Mouse (Mus musculus): ENCODE measurements around the gene Lsm4. TPM values are rescaled to one million over a fixed set of nuclear protein-coding genes. Genes with fewer than 3 reads are reported as not detected.

The Lsm4 gene
- 305 and 326 TPM in 2 replicates for polyA plus RNA-seq (2014; fragmentation: Nextera tagmentation; extraction: Ambion mirVana)

DNA sequence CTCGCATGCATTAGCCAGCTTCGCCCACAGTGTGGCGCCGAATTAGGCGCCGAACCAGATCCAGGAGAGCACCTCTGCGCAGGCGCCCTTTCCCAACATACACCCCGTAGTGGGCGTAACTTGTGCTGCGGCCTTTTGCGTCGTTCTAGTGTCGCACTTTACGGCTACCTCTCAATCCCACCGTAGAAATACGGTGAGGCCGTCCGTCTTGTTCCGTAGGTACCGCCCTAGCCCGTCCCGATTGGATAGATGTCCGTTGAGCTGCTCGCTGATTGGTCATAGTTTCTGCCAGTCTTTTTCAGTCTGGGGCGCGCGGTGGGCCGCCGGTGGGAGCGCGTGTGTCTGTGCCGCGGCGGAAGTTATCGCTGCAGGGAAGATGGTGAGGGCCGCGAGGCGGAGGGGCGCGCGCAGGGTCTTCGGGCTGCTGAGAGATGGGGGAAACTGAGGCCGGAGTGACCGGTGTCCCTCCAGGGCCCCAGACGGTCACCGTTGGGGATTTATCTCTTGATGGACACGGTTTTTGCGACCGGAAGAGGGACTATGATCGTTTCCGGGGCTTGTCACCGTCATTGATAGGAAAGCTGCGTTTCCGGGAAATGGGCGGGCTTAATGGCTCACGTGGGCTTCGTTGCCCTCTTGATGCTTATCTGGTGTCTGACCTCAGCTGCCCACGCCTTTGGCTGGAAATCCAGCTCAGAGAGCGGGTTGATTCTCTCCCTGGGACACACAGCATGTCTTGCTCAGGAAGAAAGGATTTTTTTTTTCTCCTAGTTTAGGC lies at the start of gene Lsm4:
Gene Lsm4 (plus strand): TSS at position 170 of the 778 bp plus-strand sequence.
- peak within 1 kb of the TSS; percentile 74 for H3K4me2 ChIP-seq
- under 1% methylated on average over 60 of the region's 60 CpGs for WGBS
- peak; percentile 100 for DNase-seq (ENCODE audit: low spot score, missing footprints)

DNA sequence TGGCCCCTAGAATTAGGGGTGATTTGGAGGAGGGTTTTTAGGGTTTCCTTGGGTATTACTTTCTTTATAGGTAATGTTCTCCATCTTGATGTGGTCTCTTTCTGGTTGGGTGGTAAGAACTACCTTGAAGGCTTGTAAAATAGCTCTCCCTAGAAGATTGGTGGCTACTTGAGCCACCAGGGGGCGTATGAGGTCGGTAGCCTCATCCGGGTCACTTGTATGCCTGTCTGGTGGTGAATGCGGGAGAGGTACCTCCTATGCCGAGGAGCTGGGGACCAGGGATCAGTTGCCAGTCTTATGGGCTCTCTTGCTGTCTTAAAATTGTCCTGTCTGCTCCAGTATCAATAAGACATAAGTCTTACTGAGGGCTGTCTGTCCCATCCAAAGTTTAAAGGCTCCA lies 47.9 kb upstream of the Lsm4 start:
- no peak for ATAC-seq (ENCODE audit: low FRiP score)
- no peak overlapping the region for H3K27ac ChIP-seq (ENCODE audit: low read depth, low read length)

More for the DNA sequence above, at the start of gene Lsm4:
- Histone ChIP-seq H3K9ac (ENCODE audit: low read length) (peak within 1 kb of the TSS; percentile 82), H3K4me1 (ENCODE audit: control insufficient read depth, insufficient read depth, low read length) (peaks cover 5% of the 10 kb centered on the region), H3K27me3 (ENCODE audit: control insufficient read depth, insufficient read depth, low read length) (no peaks in the 10 kb centered on the region), H3K27ac (ENCODE audit: low read depth, low read length) (peak within 1 kb of the TSS; percentile 87), H3K4me3 (ENCODE audit: low read depth, low read length) (peak within 1 kb of the TSS; percentile 67), H3K36me3 (ENCODE audit: control insufficient read depth, insufficient read depth, low read length) (no peaks in the 10 kb centered on the region; the same call in 1 of the 2 replicates), H3K9me3 (ENCODE audit: control insufficient read depth, low read length) (no peaks in the 10 kb centered on the region; the same call in 1 of the 2 replicates)
- peak; percentile 98 for ATAC-seq (ENCODE audit: low FRiP score)

DNA sequence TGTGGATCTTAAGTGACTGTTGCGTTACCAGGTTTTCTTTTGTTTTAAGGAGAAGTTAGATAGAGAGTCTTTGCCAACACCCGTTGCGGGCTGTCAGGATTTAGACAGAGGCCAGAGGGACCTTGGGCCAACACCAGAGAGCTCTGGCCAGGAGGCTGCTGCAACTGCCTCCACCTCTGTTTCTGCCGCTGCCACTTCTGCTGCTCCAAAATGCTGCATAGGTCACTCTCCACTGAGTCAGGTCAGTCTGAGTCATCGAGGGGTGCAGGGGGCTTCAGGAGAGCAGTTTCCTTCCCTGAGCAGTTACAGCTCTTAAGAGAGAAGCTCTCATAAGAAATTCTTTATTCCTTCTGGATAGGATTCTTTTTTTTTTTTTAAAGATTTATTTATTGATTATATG lies 46.0 kb upstream of the Lsm4 start:
- 86% methylated on average over 5 of the region's 5 CpGs for WGBS
- Histone ChIP-seq H3K27ac (ENCODE audit: low read depth, low read length) (no peak overlapping the region), H3K9ac (ENCODE audit: low read length) (no peak overlapping the region), H3K4me3 (ENCODE audit: low read depth, low read length) (no peak overlapping the region), H3K4me2 (no peak overlapping the region), H3K9me3 (ENCODE audit: control insufficient read depth, low read length) (no peaks in the 10 kb centered on the region), H3K27me3 (ENCODE audit: control insufficient read depth, insufficient read depth, low read length) (peaks cover 10% of the 10 kb centered on the region; the same call in 1 of the 2 replicates), H3K4me1 (ENCODE audit: control insufficient read depth, insufficient read depth, low read length) (peaks cover 12% of the 10 kb centered on the region; the same call in 1 of the 2 replicates), H3K36me3 (ENCODE audit: control insufficient read depth, insufficient read depth, low read length) (no peaks in the 10 kb centered on the region)
- ATAC-seq (ENCODE audit: low FRiP score) (no peak), DNase-seq (ENCODE audit: low spot score, missing footprints) (no peak)

More for the DNA sequence above, 47.9 kb upstream of the Lsm4 start:
- Histone ChIP-seq H3K9me3 (ENCODE audit: control insufficient read depth, low read length) (no peaks in the 10 kb centered on the region), H3K9ac (ENCODE audit: low read length) (no peak overlapping the region), H3K4me2 (no peak overlapping the region), H3K4me3 (ENCODE audit: low read depth, low read length) (no peak overlapping the region), H3K27me3 (ENCODE audit: control insufficient read depth, insufficient read depth, low read length) (no peaks in the 10 kb centered on the region), H3K36me3 (ENCODE audit: control insufficient read depth, insufficient read depth, low read length) (no peaks in the 10 kb centered on the region), H3K4me1 (ENCODE audit: control insufficient read depth, insufficient read depth, low read length) (peaks cover 9% of the 10 kb centered on the region; the same call in 1 of the 2 replicates)
- WGBS: 21% methylated on average over 5 of the region's 5 CpGs
- DNase-seq (ENCODE audit: low spot score, missing footprints): peak; percentile 90

DNA sequence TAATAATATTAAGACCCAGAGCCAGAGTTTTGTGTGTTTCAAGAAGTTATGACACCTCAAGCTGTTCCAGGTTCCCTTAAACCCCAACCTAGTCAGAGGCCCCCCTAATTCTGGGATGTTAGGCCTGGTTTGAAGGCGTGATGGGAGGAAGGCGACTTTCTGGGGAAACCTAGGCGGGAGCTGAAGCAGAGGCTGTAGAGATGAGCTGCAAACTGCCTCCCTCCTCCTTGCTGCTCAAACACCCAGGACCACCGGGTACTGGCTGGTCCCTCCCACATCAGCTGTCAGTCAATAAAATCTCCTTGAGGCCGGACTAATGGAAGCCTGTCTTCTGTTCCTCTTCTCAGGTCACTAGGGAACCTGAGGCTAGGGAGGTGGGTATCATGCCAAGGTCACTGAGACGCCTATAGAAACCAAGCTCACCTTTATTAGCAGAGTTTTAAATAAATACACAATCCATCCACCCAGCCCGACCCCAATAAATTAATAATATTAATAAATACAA lies 44.0 kb upstream of the Lsm4 start:
- Histone ChIP-seq H3K9me3 (ENCODE audit: control insufficient read depth, low read length) (no peaks in the 10 kb centered on the region), H3K27me3 (ENCODE audit: control insufficient read depth, insufficient read depth, low read length) (peaks cover 10% of the 10 kb centered on the region; the same call in 1 of the 2 replicates), H3K36me3 (ENCODE audit: control insufficient read depth, insufficient read depth, low read length) (no peaks in the 10 kb centered on the region), H3K4me2 (peak overlapping the region; percentile 52), H3K27ac (ENCODE audit: low read depth, low read length) (no peak overlapping the region), H3K4me1 (ENCODE audit: control insufficient read depth, insufficient read depth, low read length) (peaks cover 12% of the 10 kb centered on the region; the same call in 1 of the 2 replicates), H3K4me3 (ENCODE audit: low read depth, low read length) (peak overlapping the region; percentile 48), H3K9ac (ENCODE audit: low read length) (peak overlapping the region; percentile 68)
- WGBS: 54% methylated on average over 7 of the region's 7 CpGs
- ATAC-seq (ENCODE audit: low FRiP score): peak; percentile 20; the same call in 1 of the 2 replicates
- DNase-seq (ENCODE audit: low spot score, missing footprints): no peak

DNA sequence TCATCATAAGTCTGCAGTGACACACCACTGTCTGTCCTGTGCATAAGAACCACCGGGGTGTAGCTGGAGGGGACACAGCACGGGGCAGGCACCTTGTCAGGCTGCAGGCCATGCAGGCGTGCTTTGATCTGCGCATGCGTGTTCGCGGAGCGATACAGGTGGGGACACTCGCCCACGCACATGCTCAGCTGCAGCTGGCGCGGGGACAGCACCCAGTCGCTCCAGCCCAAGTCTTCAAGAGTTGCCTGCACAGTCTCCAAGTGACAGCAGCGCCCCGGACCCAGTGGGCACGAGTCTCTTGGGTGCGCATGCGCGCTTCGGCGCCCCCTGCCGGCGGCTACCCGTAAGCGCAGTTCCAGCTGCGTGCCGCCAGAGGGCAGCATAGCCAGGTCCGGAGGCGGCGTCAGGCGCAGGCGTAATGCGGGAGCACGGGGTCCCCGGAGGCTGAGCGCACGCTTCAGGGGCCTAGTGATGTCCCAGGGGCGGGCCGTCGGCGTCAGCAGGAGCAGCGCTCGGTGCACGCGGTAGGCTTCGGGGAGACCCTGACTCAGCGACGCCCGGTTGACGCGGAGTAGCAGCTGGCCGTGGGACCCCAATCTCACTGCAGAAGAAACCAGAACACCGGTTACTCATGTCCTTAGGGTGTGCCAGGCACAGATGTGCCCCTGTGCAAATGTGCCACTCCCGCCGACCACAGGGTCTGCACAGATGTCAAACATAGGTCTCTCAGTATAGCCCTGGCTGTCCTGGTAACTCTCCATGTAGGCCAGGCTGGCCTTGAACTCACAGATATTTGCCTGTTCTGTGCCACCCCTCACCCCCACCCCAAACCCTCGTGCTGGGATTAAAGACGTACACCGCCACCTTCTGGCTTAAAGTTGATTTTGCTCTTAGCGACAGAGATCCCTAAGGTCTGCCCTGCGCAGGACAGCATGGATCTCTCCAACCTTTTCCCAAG lies 43.2 kb upstream of the Lsm4 start:
- Histone ChIP-seq H3K4me2 (peak overlapping the region; percentile 52), H3K27ac (ENCODE audit: low read depth, low read length) (no peak overlapping the region), H3K4me3 (ENCODE audit: low read depth, low read length) (peak overlapping the region; percentile 48), H3K36me3 (ENCODE audit: control insufficient read depth, insufficient read depth, low read length) (no peaks in the 10 kb centered on the region), H3K9ac (ENCODE audit: low read length) (peak overlapping the region; percentile 68), H3K9me3 (ENCODE audit: control insufficient read depth, low read length) (no peaks in the 10 kb centered on the region), H3K27me3 (ENCODE audit: control insufficient read depth, insufficient read depth, low read length) (peaks cover 10% of the 10 kb centered on the region; the same call in 1 of the 2 replicates), H3K4me1 (ENCODE audit: control insufficient read depth, insufficient read depth, low read length) (peaks cover 12% of the 10 kb centered on the region; the same call in 1 of the 2 replicates)
- ATAC-seq (ENCODE audit: low FRiP score) (peak; percentile 93), DNase-seq (ENCODE audit: low spot score, missing footprints) (peak; percentile 100)
- under 1% methylated on average over 60 of the region's 60 CpGs for WGBS

DNA sequence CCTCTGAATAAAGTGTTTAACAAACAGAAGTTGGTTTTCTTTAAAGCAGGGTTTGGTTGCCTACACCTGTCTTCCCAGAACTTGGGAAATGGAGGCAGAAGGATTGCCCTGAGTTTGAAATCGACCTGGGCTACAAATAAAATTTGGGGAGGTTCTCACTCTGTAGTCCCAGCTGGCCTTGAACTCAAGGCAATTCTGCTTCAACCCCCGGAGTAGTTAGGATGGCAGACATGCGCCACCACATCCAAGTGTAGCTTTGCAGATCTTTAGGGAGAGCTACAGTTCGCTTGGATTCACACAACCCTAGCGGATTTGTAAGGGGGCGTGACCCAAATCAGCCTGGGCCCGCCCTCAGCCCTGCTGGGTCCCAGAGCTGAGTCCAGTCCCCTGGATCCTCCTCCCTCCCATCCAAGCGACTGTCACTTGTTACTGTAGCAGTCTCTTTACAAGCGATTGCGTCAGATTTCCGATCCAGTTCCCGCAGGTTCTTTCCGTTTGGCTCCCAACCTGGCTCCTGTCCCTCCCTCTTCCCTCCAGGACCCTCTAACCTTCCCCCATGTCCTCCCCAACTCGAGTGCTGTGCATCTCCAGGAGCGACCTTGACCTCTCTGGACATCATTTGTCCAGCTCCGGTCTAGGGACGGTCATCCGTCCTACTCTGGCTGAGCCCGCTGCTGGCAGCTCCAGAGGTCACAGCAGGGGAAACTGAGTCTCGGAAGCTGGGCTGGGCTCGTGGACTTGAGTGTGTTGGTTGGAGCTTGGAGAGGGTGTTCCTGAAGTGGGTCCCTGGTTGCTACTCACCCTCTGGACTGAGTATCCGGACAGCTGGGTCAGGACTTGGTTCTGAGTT lies 42.3 kb upstream of the Lsm4 start:
- ATAC-seq (ENCODE audit: low FRiP score) (peak; percentile 38), DNase-seq (ENCODE audit: low spot score, missing footprints) (peak; percentile 92)
- H3K9ac ChIP-seq (ENCODE audit: low read length): no peak overlapping the region
- no peak overlapping the region for H3K4me3 ChIP-seq (ENCODE audit: low read depth, low read length)
- WGBS: 11% methylated on average over 22 of the region's 22 CpGs
- peaks cover 12% of the 10 kb centered on the region; the same call in 1 of the 2 replicates for H3K4me1 ChIP-seq (ENCODE audit: control insufficient read depth, insufficient read depth, low read length)
- H3K4me2 ChIP-seq: no peak overlapping the region
- H3K27ac ChIP-seq (ENCODE audit: low read depth, low read length): no peak overlapping the region
- H3K36me3 ChIP-seq (ENCODE audit: control insufficient read depth, insufficient read depth, low read length): no peaks in the 10 kb centered on the region
- H3K9me3 ChIP-seq (ENCODE audit: control insufficient read depth, low read length): no peaks in the 10 kb centered on the region
- H3K27me3 ChIP-seq (ENCODE audit: control insufficient read depth, insufficient read depth, low read length): peaks cover 10% of the 10 kb centered on the region; the same call in 1 of the 2 replicates

DNA sequence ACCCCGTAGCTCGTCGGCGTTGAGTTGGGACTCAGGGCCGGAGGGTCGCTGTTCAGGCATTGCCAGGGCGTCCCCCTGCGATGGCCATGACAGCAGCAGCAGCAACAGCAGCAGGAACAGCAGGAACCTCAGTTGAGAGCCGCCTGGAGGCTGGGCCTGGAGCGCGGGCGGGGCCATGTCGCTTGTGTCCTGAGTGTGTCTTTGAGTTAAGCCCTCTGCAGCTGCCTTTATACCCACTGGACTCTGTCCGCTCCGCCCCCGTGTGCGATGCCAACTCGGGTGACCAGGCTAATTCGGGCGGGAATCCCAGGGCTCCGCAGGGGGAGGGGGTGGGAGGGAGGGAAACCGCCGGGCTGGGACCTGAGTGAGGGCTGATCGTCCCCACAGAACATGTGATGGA lies 41.6 kb upstream of the Lsm4 start:
- no peak overlapping the region for H3K9ac ChIP-seq (ENCODE audit: low read length)
- H3K27ac ChIP-seq (ENCODE audit: low read depth, low read length): no peak overlapping the region
- peaks cover 12% of the 10 kb centered on the region; the same call in 1 of the 2 replicates for H3K4me1 ChIP-seq (ENCODE audit: control insufficient read depth, insufficient read depth, low read length)
- H3K36me3 ChIP-seq (ENCODE audit: control insufficient read depth, insufficient read depth, low read length): no peaks in the 10 kb centered on the region
- no peaks in the 10 kb centered on the region for H3K9me3 ChIP-seq (ENCODE audit: control insufficient read depth, low read length)
- no peak for DNase-seq (ENCODE audit: low spot score, missing footprints)
- no peak overlapping the region for H3K4me2 ChIP-seq
- H3K27me3 ChIP-seq (ENCODE audit: control insufficient read depth, insufficient read depth, low read length): peaks cover 10% of the 10 kb centered on the region; the same call in 1 of the 2 replicates
- ATAC-seq (ENCODE audit: low FRiP score): no peak
- H3K4me3 ChIP-seq (ENCODE audit: low read depth, low read length): no peak overlapping the region
- WGBS: 20% methylated on average over 24 of the region's 24 CpGs

DNA sequence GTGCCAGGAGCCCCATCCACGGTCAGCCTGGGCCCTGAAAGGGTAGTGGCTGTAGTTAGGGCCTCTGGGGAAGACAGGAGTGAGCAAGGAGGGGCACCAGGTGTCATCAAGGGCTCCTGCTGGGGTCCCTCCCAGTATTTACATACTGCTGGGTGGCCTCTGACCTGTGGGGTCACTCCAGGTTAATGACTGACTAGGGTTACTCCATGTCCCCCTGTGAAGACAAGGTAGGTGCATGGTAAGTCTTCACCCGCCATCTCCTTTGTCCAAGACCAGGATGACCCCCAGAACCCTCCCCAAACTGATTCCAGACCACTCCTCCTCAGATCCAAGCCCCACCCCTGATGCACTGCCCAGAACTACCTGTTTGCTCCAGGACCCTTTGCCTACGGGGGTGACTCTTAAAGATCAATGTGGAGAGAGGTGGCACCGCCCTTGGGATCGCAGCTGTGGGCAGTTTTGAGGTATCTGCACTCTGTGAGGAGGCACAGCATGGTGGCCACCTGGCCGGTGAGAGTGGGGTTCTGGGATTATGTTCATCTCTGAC lies 40.6 kb upstream of the Lsm4 start, which contains the start of gene Gdf15:
Gene Gdf15 (minus strand): TSS at position 111 of the 547 bp plus-strand sequence.
- Histone ChIP-seq H3K9ac (ENCODE audit: low read length) (no peak within 1 kb of the TSS), H3K4me2 (no peak within 1 kb of the TSS), H3K4me3 (ENCODE audit: low read depth, low read length) (no peak within 1 kb of the TSS)

More for the DNA sequence above, 40.6 kb upstream of the Lsm4 start, which contains the start of gene Gdf15:
- peaks cover 10% of the 10 kb centered on the region; the same call in 1 of the 2 replicates for H3K27me3 ChIP-seq (ENCODE audit: control insufficient read depth, insufficient read depth, low read length)
- no peaks in the 10 kb centered on the region for H3K9me3 ChIP-seq (ENCODE audit: control insufficient read depth, low read length)
- ATAC-seq (ENCODE audit: low FRiP score) (no peak), DNase-seq (ENCODE audit: low spot score, missing footprints) (no peak)
- peaks cover 12% of the 10 kb centered on the region; the same call in 1 of the 2 replicates for H3K4me1 ChIP-seq (ENCODE audit: control insufficient read depth, insufficient read depth, low read length)
- no peak within 1 kb of the TSS for H3K27ac ChIP-seq (ENCODE audit: low read depth, low read length)
- 72% methylated on average over 6 of the region's 6 CpGs for WGBS
- no peaks in the 10 kb centered on the region for H3K36me3 ChIP-seq (ENCODE audit: control insufficient read depth, insufficient read depth, low read length)

Measured in midbrain, embryonic 11.5 days (tissue).